Mouse (Mus musculus): ENCODE results near the gene Chd2.

The Chd2 gene

DNA sequence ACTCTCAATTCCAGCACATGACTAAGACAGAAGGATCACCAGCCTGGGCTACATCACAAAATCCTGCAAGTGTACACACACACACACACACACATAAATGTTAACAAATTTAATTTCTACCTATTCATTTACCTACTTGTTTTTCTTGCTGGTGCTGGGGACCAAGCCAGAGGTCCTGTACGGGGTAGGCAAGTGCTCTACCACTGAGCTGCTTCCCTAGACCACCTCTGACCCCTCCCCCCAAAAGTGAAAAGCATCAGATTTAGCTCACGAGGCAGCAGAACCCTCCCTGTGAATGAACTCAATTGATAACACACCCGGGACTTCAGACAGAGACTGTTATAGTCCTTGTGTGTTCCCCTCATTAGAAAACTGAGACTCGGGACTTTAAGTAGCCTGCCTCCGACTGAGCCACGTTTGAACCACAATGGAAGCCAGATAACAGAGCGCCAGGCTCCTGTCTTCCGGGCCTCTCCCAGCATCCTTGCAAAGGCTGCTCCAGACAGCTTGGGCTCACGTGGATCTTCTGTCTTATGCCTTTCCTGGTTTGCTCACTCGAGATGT is 19.9 kb upstream of the Chd2 start:
- no peak for DNase-seq

DNA sequence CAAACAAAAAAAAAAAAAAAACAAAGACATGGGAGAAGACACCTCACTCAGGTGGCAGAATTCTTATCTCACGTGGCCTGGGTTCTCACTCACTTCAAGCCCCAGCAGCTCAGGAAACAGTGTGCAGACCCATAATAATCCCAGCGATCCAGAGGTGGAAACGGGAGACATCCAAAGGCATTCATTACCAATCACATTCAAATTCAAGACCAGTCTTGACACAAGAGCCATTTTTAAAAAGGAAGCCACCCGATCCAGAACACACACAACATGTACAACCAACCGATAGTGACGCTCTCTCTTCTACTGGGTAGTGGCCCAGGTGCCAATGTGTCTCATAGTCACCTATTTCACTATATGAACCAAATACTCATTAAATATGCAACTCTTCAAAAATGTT is 19.2 kb upstream of the Chd2 start:
- no peak for DNase-seq

DNA sequence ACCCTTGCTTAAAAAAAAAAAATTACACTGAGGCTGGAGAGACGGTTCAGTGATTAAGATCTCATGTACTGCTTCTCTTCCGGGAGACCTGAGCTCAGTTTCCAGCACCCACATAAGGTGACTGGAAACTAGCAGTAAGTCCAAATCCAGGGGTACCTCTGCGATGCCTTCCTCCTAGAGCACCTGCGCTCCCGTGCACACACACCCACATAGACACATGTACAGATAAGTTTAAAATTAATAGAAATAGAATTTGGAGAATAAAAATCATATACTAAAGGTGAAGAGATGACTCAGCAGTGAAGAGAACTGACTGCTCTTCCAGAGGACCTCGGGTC is 18.2 kb upstream of the Chd2 start:
- DNase-seq: no peak

DNA sequence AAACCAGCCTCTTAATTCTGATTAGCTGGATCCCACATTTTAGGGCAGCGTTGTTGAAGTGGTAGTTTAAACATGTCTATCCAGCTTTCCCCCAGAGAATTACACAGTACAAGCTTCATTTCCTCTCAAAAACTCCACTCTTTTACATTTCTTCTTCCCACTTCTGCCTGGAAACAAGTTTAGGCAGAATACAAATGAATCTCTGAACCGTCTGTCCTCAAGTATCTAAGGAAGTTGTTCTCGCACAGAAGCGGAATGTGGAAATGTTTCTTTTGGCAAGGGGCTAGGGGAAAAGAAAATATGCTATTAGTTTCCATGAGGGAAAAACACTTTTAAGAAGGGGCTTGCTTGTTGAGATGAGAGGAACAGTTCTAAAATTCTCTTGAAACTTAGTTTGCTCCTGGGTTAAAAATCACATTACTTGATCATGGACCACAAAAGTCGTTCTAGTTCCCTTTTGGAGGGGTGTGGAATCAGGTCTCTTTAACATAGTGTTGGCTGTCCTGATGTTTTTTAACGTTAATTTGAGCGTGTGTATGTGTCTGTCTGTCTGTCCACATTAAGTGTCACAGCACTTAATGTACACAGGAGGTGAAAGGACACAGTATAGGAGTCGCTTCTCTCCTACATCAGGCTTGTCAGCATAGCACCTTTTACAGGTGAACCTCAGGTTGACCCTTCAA is 17.7 kb upstream of the Chd2 start:
- DNase-seq: no peak

DNA sequence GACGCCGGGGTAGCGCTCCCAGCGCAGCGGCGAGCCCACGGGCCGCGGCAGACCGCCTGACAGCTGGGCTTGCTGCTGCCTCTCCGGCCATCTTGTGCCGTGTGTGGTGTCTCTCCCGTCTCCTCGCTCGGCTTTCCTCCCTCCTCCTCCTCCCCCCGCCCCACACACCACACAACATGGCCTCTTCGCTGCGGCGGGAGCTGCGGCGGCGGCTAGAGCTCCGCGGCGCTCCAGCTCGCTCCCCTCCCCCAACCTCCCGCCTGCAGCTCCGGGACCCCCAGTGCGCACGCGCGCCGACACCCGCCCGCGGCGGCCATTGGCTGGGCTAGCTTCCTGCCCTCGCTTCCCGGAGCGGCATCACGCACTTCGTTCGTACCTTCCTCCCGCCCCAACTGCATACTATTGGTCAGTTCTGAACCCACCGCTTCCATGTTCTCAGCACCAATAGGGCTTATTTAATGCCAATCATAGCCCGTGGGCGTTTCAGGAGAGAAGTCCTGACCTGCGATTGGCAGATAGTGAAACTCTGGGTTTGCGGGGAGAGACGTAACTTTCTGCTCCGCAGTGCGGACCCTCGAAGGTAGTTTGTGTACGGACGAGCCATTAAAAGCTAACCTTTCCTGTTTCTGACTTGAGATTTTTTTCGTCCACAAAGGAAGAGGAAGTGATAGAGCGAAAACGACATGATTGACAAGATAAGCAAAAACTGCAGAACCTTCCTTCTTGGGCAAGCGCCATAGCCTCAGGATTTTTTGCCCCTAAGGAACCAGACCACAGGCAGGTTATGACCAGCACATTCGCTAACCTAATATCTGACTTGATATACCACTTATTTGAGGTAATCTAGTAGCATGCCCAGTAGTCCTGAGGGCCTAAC is 16.9 kb upstream of the Chd2 start:
- peak; percentile 100 for DNase-seq

DNA sequence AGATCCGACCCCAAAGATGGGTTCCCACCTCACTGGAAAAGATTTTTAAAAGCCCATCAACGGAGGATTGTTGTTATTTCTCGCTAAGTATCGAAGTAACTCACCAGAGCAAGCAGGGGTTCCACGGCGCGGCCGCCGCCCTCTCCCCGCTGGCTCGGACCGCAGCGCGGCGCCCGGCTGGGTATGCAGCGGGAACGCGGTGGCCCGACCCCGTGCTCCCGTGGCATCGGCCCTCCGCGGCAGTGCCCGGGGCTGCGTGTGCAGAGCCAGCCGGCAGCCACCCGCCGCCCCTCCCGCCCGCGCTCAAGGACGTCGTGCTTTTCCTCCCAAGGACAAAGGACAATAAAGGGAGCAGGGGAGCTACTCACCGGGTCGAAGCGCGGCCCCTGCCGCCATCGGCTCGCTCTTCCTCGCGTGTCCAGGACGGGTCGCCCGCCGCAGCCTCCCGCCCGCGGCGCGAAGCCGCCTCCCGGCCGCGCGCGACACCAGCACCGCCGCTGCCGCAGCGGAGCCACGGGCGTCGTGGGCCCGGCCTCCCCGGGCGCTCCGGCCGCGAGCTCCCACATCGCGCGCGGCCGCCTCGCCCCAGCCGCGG is 16.1 kb upstream of the Chd2 start:
- peak; percentile 68 for DNase-seq

DNA sequence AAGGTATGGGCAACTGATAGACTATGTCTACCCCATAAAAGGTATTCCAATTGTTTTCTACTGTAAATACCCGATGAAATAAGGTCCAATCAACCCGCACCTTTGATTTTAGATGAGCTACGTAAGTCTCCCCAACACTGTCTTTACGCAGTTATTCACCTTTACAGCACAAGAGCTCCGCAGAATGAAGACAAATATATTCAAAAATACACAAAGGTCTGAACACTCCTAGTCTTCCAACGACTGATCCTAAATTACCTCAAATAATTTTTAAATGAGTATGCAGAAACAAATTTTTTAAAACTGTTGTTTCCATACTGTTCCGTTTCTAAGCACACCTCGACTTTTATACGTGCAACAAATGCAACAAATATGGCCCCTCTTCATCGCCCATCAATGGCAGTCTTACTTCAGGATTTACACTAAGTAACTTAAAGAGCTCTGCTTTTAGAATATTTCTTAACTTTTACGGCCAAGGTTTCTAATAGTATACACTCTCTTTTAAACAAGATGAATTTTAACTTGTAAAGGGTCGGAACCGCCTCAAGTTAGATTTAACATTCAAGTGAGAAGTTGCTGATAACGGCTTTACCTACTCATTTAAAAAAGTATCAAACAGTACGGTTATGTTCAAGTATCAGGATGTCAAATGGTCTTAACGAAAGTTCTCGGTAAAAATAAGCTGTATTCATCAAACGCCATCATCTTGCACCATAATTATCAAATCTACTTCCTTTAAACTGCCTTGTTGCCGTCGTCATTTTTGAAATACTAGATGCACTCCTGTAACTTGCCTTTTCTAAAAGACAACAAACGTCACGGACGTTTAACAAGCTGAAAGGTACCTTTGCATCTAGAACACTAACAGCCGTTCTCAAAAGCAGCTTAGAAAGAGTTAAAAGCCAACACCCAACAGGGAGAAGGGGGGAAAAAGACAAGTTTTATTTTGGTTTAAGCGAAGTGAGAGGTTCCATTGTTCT is 15.3 kb upstream of the Chd2 start:
- no peak for DNase-seq

DNA sequence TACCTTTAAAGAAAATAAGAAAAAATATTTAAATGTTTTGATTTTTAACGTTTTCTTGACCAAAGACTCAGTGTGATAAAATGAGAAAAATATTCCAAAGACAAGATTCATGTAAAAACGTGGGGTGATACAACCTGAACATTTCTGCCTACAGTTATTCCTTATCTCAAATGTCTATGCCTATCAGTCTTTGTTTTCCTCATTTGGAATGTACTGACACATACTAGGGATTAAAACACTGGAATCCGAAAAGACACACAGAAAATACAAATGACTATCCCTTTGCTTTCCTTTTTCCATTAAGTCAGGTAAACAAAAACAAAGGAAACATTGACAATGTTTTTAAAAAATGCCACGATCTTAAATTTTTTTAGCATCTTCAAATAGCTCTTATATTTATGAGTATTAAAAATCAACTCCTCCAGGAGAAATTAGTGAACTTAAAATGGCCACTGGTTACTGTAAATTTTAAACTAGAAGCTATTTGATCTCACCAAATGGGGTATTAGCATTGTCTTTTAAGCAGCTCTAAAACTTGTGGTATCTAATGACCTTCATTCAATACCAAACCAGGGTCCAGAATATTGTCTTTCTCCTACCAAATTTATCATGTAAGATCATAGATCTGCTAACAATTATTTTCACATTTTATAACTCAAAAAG is 14.4 kb upstream of the Chd2 start:
- no peak for DNase-seq

DNA sequence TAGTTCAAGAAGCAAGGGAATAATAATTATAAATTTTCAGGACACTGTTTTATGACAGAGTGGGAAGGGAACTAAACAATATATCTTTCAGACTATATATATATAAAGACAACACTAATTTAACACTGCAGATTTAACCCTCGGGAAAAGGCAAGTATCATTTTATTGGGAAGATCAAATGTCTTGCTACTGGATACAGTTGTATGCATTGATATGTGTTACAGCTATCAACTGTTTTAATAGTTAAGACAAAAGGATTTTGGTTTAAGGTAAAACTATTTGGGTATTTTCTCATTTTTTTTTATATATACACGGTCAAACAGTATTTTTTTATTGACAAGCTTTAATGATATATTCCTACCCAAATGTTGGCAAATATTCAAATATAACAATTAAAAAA is 13.2 kb upstream of the Chd2 start:
- no peak for DNase-seq

DNA sequence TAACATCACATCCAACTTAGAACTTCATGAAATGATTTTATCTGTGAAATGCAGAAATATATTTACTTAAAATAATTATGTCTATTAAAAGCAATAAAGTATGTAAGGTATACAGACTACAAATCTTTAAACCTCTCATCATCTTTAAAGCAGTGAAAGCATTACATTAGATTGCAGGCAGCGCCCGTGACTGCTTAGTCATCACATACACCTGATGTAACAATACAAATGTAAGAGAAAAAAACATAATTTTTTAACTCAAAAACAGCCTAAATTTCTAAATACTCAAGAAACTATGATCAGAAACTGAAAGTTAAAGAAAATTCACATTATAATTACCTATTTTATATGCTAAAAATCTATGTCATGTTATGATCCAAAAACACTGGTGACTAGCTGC is 11.5 kb upstream of the Chd2 start:
- DNase-seq: no peak

DNA sequence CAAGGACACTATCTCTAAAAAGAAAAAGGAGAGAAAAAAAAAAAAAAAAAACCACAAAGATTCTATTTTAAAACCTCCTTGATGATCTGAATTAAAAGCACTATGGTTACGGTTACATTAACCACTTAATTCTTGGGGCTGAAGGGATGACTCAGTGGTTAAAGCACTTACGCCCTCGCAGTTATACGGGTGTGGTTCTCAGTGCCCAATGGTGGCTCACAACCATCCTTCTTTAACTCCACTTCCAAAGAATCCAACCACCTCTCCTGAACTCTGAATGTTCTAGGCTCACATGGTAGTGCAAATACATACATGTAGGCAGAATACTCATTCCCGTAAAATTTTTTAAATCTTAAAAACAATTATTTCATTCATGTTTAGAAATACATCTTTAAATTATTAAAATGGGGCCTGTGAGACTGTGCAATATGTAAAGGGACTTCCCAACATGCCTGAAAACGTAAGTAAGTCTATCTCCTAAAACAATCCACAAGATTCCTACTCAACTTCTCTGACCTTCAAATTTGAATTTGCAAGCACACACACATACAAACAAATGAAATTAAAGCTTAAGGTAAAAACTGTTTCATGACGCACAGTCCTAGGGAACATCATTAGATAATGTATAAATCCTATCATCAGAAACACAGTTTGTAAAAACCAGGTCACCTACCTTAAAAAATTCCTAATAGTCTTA is 10.6 kb upstream of the Chd2 start:
- DNase-seq: peak; percentile 45

DNA sequence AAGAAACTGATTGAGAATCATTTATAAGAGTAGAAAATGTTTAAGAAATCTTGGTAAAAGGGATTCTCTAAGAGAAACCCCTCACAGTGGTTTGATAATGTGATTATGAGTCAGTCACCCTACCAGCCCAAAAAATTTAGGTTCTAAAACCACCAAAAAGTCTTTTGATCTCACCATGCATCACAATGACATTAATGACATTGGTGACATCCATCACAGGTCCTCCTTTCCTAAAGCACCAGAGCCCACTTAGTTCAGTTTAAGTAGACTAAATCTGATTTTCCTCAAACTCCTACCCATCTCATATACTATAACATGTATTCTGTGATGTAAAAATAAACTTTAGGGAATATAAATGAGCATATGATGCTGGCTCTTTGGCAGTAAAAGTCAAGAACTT is 9.7 kb upstream of the Chd2 start:
- no peak for DNase-seq

DNA sequence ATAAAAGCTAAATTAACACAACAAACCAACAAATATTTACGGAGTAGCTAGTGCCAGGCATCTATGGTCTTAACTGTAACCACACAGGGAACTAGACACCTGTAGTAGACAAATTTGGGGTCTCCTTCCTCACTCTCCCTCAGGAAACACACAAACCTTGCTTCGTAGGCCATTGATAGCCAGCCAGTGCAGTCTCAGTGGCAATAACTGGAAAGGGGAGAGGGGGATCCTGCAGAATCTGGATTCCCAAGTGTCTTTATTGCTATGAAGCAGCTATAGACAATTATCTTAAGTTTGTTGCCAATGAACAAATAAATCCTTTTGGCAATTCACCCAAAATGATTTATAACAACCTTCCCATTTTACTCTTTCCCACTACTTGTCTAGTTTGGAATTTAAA is 6.4 kb upstream of the Chd2 start:
- DNase-seq: no peak

DNA sequence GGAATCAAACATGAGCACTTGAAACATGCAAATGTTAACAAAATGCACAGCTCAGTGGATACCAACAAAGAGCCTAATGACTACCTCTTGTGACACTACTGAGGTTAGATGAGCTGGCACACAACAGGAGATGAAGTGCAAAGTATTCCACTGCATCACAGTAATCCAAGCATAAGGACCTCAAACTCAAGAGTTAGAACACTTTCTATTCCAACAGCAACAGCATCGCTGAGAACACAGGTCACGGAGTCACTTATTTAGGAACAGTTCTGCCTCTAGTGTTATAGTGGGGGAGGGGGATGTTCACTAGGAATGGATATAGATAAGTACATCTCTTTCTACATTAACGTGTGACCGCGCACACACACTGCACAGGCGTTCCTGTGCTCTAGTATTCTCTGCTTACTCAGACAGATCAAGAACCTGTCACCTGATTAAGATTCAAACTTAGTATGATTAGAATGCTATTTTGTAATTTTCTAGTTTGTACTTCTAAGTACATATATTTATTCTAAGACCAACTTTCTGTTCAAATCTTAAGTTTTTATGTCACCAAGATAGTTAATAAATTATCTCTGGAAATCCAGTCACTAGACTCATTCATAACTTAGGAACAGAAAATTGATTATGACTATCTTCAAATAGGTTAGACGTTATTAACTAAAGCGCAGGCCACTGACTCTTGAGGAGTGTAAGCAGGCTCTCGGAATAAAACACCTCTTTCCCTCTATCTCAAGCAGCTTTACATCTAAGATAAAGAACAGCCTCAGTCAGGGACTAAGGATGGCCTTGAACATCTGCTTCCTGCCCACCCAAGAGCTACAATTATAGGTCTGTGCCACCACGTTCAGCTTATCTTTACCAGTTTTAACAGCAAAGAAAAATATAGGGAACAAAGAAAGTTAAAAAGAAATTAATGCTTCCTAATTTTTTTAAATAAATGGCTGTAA is 5.2 kb upstream of the Chd2 start:
- no peak for DNase-seq

DNA sequence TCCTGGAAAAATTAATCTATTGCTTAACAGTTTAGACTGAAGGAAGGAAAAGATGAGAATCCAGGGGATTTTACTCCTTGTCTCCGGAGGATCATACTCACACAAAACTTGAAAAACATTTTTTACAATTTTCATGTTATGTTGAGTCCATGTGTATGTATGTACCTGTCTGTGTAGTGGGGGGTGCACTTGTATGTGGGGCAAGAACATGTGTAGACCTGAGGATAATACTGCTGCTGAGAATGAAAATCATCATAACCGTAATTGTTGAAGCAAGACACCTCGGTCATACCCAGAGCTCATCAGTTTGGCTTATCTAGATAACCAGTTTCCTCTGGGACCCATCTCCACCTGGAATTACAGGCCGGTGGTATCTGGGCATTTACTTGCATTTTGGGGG is 3.4 kb upstream of the Chd2 start:
- DNase-seq: no peak

DNA sequence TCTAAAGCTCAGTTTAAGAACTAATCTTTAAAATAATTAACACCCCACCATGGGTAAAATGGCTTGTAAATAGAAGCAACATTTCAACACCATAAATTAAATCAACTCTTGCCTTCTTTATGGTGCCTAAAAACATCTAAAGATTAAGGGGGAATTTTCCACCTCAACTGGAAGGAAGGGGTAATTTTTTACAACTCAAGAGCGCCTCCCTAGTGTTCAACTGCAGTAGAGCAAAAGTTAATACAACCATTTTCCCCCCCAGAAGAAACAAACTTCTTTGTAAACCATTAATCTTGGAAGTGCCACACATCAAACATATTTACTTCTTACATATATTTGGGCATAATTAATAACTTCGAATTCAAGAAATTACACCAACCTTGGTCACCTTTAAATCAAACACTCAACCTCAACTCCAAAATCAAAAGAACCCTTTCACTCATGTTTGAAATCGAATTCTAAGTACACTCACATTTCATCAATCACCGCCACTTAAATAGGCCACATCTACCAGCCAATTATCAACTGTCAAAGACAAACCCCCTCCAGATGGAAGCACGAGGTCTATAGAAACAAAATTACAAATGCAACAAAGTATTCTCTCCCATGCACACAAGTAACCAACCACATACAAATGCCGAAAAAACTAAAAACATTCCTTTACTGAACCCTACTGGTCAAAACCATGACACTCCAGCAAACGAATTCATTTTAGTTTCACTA is 662 bp upstream of the Chd2 start:
- DNase-seq: no peak

DNA sequence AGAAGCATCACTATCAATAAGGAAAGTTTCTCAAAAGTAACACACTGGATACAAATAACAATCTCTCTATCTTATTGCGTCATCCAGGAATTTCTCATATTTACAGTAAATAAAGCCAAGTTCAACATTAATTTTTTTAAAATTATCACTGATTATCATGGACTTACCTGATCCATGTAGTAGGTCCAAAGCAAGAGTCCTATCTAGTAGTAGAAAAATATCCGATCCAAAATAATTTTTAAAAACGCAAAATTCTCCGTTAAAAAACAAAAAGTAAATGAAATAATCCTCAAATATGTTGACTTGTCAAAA is 595 bp downstream of the Chd2 start:
- no peak for DNase-seq

DNA sequence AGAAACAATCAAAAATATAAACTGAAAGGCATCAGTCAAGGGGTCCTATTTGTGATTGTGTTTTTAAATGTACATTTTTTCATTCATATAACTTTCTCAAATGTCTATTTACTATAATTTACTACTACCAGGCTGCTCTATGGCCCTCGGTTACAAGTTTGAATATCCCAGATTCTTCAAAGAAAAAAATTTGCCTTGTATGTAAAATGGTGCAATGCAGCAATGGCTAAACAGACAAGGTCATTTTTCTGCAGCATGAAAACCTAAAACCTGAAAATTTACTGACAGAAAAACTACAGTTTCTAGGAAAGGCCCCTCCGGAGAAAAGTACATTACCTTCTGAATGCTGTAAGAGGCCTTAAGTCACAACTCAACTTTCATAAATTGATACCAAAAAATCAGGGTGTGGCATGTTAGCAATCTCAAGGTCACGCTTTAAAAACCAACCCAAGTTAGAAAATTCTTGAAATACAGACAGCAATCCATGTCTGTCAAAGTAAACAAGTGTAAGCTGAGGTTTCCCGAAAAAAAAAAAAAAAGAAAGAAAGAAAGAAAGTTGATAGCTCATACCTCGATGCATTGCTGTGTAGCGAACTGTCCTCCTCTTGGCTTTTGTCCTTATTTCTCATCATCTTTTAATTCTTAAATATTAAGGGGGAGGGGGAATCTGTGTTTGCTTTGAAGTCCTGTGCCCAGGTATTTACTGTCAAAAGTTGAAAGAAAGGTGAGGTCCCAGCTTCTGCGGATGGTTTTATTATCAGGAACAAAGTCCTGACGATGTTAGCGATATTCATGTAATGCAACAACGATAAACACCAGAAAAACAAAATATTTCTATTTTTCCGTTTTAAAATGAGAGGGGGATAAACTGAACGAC is 1.2 kb downstream of the Chd2 start:
- no peak for DNase-seq
